Mouse (Mus musculus): Measurements from ENCODE around the gene Lama2.

GRCm38 (mm10) chr10:27652694-27653335 is 33.3 kb upstream of the Lama2 start:
- no peak for TF ChIP-seq POLR2A (IDR thresholded peaks at IDR 0.05; ENCODE audit: control insufficient read depth, extremely low read depth, insufficient read depth, low read length, poor library complexity)
- TF ChIP-seq CTCF (IDR thresholded peaks at IDR 0.05; ENCODE audit: borderline replicate concordance, control insufficient read depth, extremely low read depth, insufficient read depth, low read length, poor library complexity): no peak
